Mouse (Mus musculus) forebrain, embryonic 16.5 days (tissue): ENCODE results near the gene Gm13420. TPM values are rescaled to one million over a fixed set of nuclear protein-coding genes. Genes with fewer than 3 reads are reported as not detected.

Source experiments
- ATAC-seq: fragments of 200-750 bp; cut with Nextera tagmentation; 2 replicates; pipeline ENCODE4 v1.8.0; 2017; ENCODE audit warnings: mild to moderate bottlenecking, moderate library complexity
- H3K27ac ChIP-seq: fragments of 300-500 bp; sonication (generic); 2 replicates; pipeline ENCODE4 v1.5.1; 2014; ENCODE audit warnings: low read length, control low read depth
- H3K27me3 ChIP-seq: fragments of 300-500 bp; sonication (generic); replicated peaks from 2 replicates; pipeline ENCODE4 v1.6.1; 2014; ENCODE audit warnings: low read length; ENCODE audit not compliant: control insufficient read depth, insufficient read depth
- H3K36me3 ChIP-seq: fragments of 300-500 bp; sonication (generic); 2 replicates; pipeline ENCODE4 v1.6.1; 2014; ENCODE audit not compliant: control insufficient read depth, insufficient read depth
- H3K4me1 ChIP-seq: fragments of 300-500 bp; sonication (generic); replicated peaks from 2 replicates; pipeline ENCODE4 v1.6.1; 2014; ENCODE audit warnings: low read length; ENCODE audit not compliant: control insufficient read depth, insufficient read depth
- H3K4me2 ChIP-seq: fragments of 300-500 bp; sonication (generic); 2 replicates; pipeline ENCODE4 v1.6.1; 2014; ENCODE audit warnings: mild to moderate bottlenecking, low read length, control low read depth
- H3K4me3 ChIP-seq: fragments of 300-500 bp; sonication (generic); replicated peaks from 2 replicates; pipeline ENCODE4 v1.5.1; 2014; ENCODE audit warnings: mild to moderate bottlenecking, low read length, control low read depth
- H3K9ac ChIP-seq: fragments of 300-500 bp; sonication (generic); replicated peaks from 2 replicates; pipeline ENCODE4 v1.6.1; 2014; ENCODE audit warnings: low read depth, low read length, control low read depth
- H3K9me3 ChIP-seq: fragments of 300-500 bp; sonication (generic); 2 replicates; pipeline ENCODE4 v1.6.1; 2016; ENCODE audit warnings: low read length; ENCODE audit not compliant: control insufficient read depth
- WGBS: fragments of 180-500 bp; shearing (Covaris S2); extraction: QIAGEN DNeasy Blood & Tissue Kit; methylation state at CpG from one replicate; pipeline ENCODE4 v1.1.7; 2014; 5-methylcytosine and 5-hydroxymethylcytosine counted together
- polyA plus RNA-seq: library from polyadenylated mRNA; unstranded; fragments of >200 nt; fragmentation: Nextera tagmentation; extraction: Ambion mirVana; gene quantifications from 2 replicates; pipeline ENCODE4 v1.2.1, GENCODE M21; 2015

Gene Gm13420
- polyA plus RNA-seq, 1 experiment from 2014 or later = not detected

DNA sequence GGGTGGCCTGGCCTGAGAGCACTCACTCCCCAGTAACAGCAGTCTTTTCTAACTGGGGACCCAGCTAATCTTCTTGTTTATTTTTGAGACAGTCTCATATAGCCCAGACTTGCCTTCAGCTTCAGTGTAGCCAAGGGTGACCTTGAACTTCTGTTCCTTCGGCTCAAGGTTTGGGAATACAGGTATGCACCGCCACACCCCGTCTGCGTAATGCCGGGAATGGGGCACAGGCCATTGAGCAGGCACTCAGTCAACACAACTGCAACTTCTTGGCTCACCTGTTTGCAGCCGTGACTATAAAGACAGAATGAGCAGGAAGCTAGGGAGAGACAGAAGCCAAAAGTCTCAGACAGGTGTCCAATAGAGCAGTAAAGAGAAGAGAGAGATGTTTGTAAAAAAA lies 7.2 kb downstream of the Gm13420 start:
- H3K9ac ChIP-seq = no peak overlapping the region
- no peak for ATAC-seq
- H3K4me1 ChIP-seq = peaks cover 7% of the 10 kb centered on the region
- H3K4me2 ChIP-seq = no peak overlapping the region
- H3K9me3 ChIP-seq = no peaks in the 10 kb centered on the region
- H3K4me3 ChIP-seq = no peak overlapping the region
- 0 out of 2 replicates have a peak, but pooled peaks cover 3% of the 10 kb centered on the region for H3K36me3 ChIP-seq
- peaks cover 24% of the 10 kb centered on the region for H3K27me3 ChIP-seq
- no peak overlapping the region for H3K27ac ChIP-seq
- 95% methylated on average over 6 of the region's 6 CpGs for WGBS

GRCm38 (mm10) chr2:29741207-29741606 lies 10.3 kb downstream of the Gm13420 start:
- H3K9ac ChIP-seq = no peak overlapping the region
- H3K9me3 ChIP-seq = no peaks in the 10 kb centered on the region
- H3K4me2 ChIP-seq = no peak overlapping the region
- no peak overlapping the region for H3K27ac ChIP-seq
- no peak for ATAC-seq
- H3K4me1 ChIP-seq = no peaks in the 10 kb centered on the region
- H3K36me3 ChIP-seq = peaks cover 16% of the 10 kb centered on the region
- H3K27me3 ChIP-seq = peaks cover 5% of the 10 kb centered on the region
- 92% methylated on average over 6 of the region's 6 CpGs for WGBS
- no peak overlapping the region for H3K4me3 ChIP-seq

GRCm38 (mm10) chr2:29739368-29739767 lies 12.1 kb downstream of the Gm13420 start:
- Histone ChIP-seq H3K36me3 (peaks cover 16% of the 10 kb centered on the region), H3K27ac (no peak overlapping the region), H3K9ac (no peak overlapping the region), H3K27me3 (no peaks in the 10 kb centered on the region), H3K4me1 (no peaks in the 10 kb centered on the region), H3K4me2 (no peak overlapping the region), H3K9me3 (no peaks in the 10 kb centered on the region), H3K4me3 (no peak overlapping the region)
- no peak for ATAC-seq
- WGBS = 74% methylated on average over 5 of the region's 5 CpGs

GRCm38 (mm10) chr2:29738799-29739198 lies 12.7 kb downstream of the Gm13420 start:
- Histone ChIP-seq H3K4me1 (no peaks in the 10 kb centered on the region), H3K9me3 (no peaks in the 10 kb centered on the region), H3K4me2 (no peak overlapping the region), H3K27me3 (no peaks in the 10 kb centered on the region), H3K9ac (no peak overlapping the region), H3K27ac (no peak overlapping the region), H3K36me3 (peaks cover 16% of the 10 kb centered on the region), H3K4me3 (no peak overlapping the region)
- no peak for ATAC-seq
- 73% methylated on average over 4 of the region's 4 CpGs for WGBS

DNA sequence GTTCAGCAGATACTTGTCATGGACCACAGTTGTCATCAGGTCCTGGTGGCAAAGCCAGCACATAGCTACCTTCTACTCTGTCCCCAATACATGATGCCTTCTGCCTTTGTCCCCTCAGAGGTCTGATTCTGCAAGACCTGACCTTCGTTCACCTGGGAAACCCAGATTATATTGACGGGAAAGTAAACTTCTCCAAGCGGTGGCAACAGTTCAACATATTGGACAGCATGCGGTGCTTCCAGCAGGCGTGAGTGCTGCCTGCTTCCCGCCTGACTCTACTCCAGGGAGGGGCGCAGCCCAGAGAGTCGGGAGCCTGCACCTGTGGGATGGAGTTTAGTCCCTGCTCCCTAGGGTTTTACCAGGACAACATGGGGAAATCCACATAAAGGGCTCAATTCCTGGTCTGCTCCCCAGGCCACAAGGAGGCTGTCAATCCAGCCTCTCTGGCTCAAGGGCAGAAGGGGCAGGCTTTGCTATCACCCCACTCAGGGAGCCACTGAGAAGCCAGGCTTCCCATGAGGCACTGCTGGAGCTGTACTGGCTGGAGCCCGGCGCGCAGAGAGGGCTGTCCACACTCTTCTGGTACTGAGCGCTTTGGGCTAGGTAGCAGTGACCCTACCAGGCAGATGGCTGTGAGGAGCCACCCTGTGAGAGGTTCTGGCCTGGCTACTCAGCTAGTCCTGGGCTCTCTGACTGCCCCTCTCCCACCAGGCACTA lies 14.1 kb downstream of the Gm13420 start:
- no peaks in the 10 kb centered on the region for H3K4me1 ChIP-seq
- ATAC-seq = no peak
- no peaks in the 10 kb centered on the region for H3K27me3 ChIP-seq
- no peak overlapping the region for H3K27ac ChIP-seq
- H3K9me3 ChIP-seq = no peaks in the 10 kb centered on the region
- no peak overlapping the region for H3K4me3 ChIP-seq
- 90% methylated on average over 12 of the region's 12 CpGs for WGBS
- no peak overlapping the region for H3K9ac ChIP-seq
- H3K4me2 ChIP-seq = no peak overlapping the region
- peaks cover 22% of the 10 kb centered on the region for H3K36me3 ChIP-seq

GRCm38 (mm10) chr2:29735708-29736107 lies 15.8 kb downstream of the Gm13420 start:
- no peak overlapping the region for H3K9ac ChIP-seq
- ATAC-seq = no peak
- no peak overlapping the region for H3K4me3 ChIP-seq
- H3K36me3 ChIP-seq = peaks cover 22% of the 10 kb centered on the region
- H3K9me3 ChIP-seq = no peaks in the 10 kb centered on the region
- no peak overlapping the region for H3K27ac ChIP-seq
- WGBS = 93% methylated on average over 12 of the region's 12 CpGs
- H3K27me3 ChIP-seq = no peaks in the 10 kb centered on the region
- H3K4me2 ChIP-seq = no peak overlapping the region
- H3K4me1 ChIP-seq = no peaks in the 10 kb centered on the region

DNA sequence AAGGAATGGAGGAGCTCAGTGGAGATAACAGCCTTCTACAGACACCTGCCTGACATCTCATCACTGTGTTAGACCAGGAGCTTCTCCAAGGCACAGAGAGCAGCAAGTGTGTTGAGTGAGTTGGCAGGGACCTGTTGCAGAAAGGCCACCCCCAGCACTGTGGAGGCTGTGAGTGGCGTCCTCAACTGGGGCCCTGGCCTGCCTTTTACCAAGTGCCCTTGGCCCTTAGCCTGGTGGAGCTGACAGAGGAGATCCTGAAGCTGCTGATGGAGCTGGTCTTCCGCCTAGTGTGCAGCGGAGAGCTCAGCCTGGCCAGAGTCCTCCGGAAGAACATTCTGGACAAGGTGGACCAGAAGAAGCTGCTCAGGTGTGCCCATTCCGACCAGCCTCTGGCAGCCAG lies 18.1 kb downstream of the Gm13420 start:
- Histone ChIP-seq H3K4me2 (no peak overlapping the region), H3K9me3 (no peaks in the 10 kb centered on the region), H3K4me1 (no peaks in the 10 kb centered on the region), H3K9ac (no peak overlapping the region), H3K4me3 (no peak overlapping the region), H3K27me3 (no peaks in the 10 kb centered on the region), H3K27ac (no peak overlapping the region), H3K36me3 (peaks cover 15% of the 10 kb centered on the region)
- WGBS = 100% methylated on average over 5 of the region's 5 CpGs
- no peak for ATAC-seq

- Histone ChIP-seq H3K36me3 (peaks cover 11% of the 10 kb centered on the region; the same call in 1 of the 2 replicates), H3K27ac (no peak overlapping the region), H3K9ac (no peak overlapping the region), H3K9me3 (no peaks in the 10 kb centered on the region), H3K4me2 (no peak overlapping the region), H3K27me3 (no peaks in the 10 kb centered on the region), H3K4me1 (no peaks in the 10 kb centered on the region), H3K4me3 (no peak overlapping the region)
- no peak for ATAC-seq
- WGBS = 89% methylated on average over 10 of the region's 10 CpGs
These were observed 18.9 kb downstream of the Gm13420 start for GRCm38 (mm10) chr2:29732559-29732958.

- WGBS = 71% methylated on average over 3 of the region's 3 CpGs
- no peaks in the 10 kb centered on the region for H3K4me1 ChIP-seq
- no peaks in the 10 kb centered on the region for H3K9me3 ChIP-seq
- no peak for ATAC-seq
- H3K9ac ChIP-seq = no peak overlapping the region
- peaks cover 6% of the 10 kb centered on the region; the same call in 1 of the 2 replicates for H3K36me3 ChIP-seq
- no peak overlapping the region for H3K4me2 ChIP-seq
- H3K4me3 ChIP-seq = no peak overlapping the region
- no peak overlapping the region for H3K27ac ChIP-seq
- no peaks in the 10 kb centered on the region for H3K27me3 ChIP-seq
These were observed 19.9 kb downstream of the Gm13420 start for GRCm38 (mm10) chr2:29731545-29731944.

- Histone ChIP-seq H3K27me3 (no peaks in the 10 kb centered on the region), H3K4me1 (no peaks in the 10 kb centered on the region), H3K36me3 (peaks cover 9% of the 10 kb centered on the region; the same call in 1 of the 2 replicates), H3K27ac (no peak overlapping the region), H3K4me2 (no peak overlapping the region), H3K4me3 (no peak overlapping the region), H3K9me3 (no peaks in the 10 kb centered on the region), H3K9ac (no peak overlapping the region)
- ATAC-seq = no peak
- 50% methylated on average over 2 of the region's 2 CpGs for WGBS
These were observed 22.0 kb downstream of the Gm13420 start for GRCm38 (mm10) chr2:29729500-29729899.
